Mouse (Mus musculus) right cerebral cortex, postnatal 14 days (tissue): ENCODE data around the gene Lig1.
A peak's percentile ranks its signal among the peaks of the same experiment; 100 is the strongest.
"Not testable (repeated sequence)": the region's sequence is repeated elsewhere in the genome, so short reads cannot be mapped to it uniquely, and the experiment has no call there.

Experiments used
- DNase-seq: peaks from one replicate; pipeline ENCODE4 v3.0.0; 2022

Gene Lig1

DNA sequence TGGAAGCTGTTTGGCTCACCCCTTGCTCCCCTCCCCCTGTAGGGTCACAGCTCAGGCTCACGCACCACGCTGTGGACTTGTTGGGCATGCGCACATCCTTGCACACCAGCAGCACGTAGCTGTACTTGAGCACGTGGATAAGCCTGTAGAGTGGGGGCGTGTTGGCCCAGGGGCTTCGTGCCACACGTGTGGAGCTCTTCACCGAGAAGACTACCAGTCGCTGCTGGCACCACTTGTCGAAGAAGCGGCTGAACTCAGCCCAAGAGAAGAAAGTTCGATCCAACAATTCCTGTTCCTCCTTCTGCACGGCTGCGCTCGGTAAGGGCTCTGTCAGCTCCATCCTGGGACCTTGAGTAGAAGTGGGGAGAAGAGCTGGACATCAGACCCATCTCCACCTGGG, at the start of gene Lig1:
TSS of gene Lig1 (plus strand) at position 203 of the 400 bp plus-strand sequence.
- no peak for DNase-seq

- peak; percentile 55 for DNase-seq
Measured at GRCm38 (mm10) chr7:13260746-13261700, 16.1 kb upstream of the Lig1 start.

- DNase-seq, result no peak
Measured at GRCm38 (mm10) chr7:13263851-13264250, 13.2 kb upstream of the Lig1 start.

DNA sequence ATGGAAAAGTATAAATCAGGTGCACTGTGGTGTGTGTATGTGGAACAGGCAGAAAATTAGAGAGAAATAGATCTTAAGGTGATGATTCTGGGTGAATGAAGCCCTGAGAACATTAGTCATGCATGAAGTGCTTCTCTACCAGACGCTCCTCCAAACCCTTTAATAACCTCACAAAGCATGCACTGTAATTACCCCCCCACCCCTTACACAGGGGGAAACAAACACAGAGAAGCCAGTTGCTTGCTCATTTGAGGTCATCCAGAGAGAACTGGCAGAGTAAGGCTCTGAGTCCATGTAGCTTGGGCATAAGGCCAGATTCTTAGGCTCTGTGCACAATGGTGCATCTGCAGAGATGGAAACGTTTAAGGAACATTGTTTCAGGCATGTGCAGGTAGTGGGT, 12.7 kb upstream of the Lig1 start:
- no peak for DNase-seq

GRCm38 (mm10) chr7:13268749-13269260, 8.3 kb upstream of the Lig1 start:
- DNase-seq, result no peak

- no peak for DNase-seq
Measured at GRCm38 (mm10) chr7:13269394-13269793, 7.7 kb upstream of the Lig1 start.

DNA sequence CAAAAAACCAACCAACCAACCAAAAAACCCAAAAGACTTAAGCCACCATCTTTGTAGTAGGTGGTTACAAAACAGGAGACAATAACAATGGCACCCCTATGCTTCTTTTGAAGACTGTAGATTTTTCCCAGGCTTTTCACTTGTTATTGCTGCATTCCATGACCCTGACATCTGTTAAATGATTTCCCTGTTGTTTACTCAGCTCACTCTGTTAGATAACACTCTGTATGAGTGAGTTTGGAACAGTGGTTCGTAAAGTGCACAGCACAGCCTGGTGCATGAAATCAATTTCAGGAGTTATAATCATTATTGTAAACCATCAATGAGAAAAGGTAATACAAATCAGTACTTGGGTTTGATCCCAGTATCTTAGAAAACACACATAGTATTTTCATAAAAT, 5.4 kb upstream of the Lig1 start:
- no peak for DNase-seq

DNA sequence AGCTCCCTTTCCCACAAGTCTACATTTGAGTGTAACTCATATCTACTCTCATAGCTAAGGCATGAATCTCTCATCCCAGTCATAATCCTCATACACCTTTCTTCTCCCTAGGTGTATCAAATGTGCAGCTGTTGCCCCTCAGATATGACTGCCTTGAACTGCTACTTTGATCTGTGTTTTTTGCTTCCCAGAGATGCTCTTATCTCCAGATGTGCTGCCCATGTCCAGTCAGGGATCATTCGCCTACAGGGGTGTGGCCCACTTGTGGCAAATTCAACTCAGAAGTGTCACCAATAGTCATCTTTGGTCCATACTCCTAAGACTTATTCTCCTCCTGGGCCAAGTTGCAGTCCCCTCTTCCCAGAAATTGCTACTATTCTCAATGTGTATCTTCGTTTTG, 750 bp downstream of the Lig1 start:
- no peak for DNase-seq

- peak; percentile 93 for DNase-seq
Measured at GRCm38 (mm10) chr7:13278308-13278891, 1.3 kb downstream of the Lig1 start, which contains the start of gene Zswim9. Gene Zswim9 (minus strand): TSS chr7:13278721.

DNA sequence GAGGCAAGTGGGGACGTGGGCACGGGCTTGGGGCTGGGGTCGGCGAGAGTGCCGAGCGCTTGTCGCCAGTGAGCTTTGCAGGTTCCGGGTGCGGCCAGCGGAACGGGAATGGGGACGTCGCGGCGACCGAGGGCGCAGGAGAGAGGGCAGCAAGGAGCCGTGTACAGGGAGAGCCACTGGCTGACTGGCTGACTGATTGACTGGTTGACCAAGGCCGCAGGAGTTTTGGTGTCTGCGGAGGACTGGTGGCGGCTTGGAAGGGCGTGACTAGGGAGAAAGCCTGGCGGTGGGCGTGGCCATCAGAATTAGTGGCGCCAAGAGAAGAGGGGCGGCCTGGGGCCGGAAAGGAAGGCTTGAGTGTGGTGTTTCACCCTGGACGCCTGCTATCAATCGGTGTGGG, 1.9 kb downstream of the Lig1 start:
- not testable (repeated sequence) for DNase-seq

DNA sequence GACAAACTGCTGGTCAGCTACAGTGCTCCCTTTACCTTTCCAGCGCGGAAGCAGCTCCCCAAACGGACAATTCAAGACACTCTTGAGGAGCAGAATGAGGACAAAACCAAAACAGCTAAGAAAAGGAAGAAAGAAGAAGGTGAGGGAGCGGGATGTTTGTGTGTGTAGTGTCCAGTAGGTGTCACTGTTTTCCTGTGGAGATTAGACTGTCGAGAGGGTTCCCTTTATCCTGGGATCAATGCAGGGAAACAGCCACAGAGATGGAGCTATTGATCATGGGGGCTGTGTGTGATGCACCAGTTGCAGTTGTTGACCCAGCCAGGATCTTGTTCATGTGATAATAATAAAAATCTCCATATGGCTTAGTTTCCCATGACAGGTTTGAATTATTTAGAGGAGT, 11.5 kb downstream of the Lig1 start:
- DNase-seq, result peak; percentile 20

- DNase-seq, result no peak
Measured at GRCm38 (mm10) chr7:13290041-13290675, 13.1 kb downstream of the Lig1 start.

DNA sequence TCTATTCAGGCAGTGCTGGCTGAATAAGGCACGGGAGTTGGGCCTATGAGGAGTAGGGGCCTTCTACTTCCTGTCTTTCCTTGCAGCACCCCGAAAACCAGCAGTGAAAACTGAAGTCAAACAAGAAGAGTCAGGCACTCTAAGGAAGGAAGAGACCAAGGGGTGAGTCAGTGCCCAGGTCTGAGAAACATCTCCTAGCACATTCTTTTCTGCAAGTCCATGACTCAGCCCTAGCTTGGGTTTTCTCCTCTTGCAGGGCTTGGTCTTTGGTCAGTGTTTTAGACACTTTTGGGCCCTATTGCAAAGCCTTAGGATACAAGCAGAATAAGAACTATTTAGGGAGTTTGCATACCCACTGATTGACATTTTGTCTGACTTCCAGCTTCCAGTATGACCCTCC, 14.3 kb downstream of the Lig1 start:
- DNase-seq, result no peak

DNA sequence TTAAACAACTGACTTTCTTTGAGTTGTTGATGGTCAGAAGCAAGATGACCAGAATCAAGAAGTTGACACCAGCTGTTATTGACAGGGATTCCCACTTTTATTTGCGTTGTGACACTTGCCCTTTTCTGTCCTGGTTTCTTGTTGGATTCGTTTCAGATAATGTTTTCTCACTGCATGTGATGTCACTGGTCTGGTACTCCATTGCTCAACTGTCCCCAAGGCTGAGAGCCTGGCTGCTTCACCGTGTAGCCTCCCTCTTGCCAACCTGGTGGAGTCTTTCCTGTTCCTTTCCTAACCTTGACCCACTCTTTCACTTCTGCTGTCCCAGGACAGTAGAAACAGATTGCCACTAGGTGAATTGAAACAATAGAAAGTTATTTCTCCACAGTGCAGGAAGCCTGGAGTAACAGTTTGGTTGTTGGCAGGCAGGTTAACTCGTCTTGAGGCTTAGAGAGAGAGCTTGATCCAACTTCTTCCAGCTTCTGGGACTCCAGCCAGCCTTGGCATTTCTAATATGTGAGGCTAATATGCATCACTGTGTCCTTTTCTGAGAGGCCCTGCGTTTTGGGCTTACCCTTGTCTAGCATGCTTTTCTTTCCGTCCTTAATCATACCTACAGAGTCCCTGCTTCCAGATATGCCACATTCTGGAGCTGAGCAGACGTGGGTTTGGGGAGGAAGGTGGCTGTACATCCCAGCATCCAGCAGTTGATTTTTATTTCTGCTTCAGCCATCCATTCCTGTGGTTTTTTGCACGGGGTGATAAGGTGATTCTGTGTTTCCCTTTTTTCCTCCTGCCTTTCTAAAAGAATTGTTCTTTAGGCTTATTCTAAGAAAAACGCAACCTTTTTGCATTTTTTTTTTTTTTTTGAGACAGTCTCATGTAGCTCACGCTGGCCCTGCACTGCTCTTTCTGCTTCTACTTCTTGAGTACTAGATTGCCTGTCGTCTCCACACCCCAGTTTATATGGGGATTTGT, 17.1 kb downstream of the Lig1 start:
- DNase-seq, result no peak

- DNase-seq, result no peak
Measured at GRCm38 (mm10) chr7:13295256-13295655, 18.2 kb downstream of the Lig1 start.

DNA sequence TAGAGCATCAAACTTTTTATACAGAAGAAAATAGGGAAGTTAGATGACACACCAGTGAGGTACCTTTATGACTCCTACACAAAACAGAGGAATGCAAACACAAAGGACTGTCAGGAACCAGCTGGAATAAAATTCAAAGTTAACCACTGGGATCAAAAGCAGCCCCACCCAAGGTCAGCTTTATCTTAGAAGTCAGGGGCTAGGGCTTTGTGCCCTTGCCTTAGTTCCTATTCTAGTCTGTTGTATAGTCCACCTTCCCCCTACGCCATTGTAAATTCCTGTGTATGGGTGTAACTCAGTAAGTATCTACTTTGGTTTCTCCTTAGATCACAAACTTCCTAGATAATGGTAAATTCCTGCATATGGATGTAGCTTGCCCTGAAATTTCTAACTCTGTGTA, 20.6 kb downstream of the Lig1 start:
- no peak for DNase-seq

GRCm38 (mm10) chr7:13298821-13299220, 21.7 kb downstream of the Lig1 start:
- DNase-seq, result no peak

DNA sequence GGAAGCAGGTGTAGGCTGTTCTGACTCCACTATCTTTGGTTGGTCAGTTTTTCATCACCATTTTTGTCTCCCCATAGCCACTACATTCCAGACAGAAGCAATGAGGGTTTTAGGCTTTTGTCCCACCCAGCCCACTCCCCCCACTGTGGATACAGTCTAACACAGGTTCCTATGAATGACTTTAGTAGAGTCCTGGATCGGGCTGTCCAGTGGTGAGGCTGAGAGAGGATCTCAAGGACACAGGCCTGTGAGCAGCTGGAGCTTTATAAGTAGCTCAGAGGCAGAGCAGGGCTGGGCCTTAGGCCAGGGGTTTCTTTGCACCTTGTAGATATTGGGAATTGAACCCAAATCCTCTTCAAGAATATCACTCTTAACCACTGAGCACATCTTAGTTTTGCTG, 24.6 kb downstream of the Lig1 start:
- no peak for DNase-seq

DNA sequence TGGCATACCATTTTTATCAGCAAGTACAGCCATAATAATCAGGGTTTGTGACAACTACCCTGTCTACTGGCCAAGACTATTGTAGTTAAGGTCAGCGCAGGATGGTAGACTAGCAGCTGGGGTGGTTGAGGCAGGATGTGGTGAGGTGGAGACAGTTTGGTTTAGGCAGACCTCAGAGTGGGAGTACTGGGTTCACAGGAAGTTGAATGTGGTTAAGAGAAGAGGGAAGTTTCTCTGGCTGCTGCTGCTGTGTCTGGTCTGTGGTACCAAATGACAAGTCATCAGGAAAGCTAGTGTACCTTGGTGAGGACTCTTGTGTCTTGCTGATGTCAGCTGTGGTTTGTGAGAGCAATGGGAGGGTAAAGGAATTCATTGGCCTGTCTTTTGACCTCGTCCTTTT, 25.7 kb downstream of the Lig1 start:
- no peak for DNase-seq

DNA sequence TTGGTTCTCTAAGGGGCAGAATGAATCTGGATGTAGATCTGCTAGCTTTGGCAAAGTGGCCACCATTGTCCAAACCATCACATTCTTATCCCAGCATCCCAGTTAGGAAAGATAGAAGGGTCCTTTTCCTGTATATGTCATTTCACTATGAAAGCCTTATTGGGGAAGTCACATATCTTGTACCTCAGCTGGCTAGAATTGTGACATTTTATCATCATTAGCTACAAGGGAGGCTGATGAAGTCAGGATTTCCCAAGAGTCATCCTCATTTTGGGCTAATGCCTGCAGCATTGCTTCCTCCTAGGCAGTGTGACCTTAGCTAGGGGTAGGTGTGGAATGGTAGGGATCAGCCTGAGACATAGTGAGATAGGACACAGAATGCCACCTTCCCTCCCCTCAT, 26.3 kb downstream of the Lig1 start:
- no peak for DNase-seq

DNA sequence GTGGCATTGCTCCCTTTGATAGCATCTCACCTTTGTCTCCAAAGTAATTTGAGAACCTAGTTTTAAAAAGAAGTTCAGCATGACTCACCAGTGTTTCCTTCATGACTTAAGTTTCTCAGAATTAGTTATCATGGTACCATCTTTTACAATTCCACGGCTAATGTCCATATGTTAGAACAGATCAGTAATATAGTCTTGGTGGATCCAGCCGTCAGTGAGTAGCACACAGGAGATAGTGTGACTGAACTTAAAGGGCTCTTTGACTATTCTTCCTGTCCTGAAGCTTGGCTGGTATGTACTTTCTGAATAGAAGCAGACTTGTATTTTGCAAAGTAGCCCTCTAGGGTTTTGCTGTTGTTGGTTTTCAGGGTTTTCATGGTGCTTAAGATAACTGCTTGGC, 32.3 kb downstream of the Lig1 start:
- DNase-seq, result no peak

DNA sequence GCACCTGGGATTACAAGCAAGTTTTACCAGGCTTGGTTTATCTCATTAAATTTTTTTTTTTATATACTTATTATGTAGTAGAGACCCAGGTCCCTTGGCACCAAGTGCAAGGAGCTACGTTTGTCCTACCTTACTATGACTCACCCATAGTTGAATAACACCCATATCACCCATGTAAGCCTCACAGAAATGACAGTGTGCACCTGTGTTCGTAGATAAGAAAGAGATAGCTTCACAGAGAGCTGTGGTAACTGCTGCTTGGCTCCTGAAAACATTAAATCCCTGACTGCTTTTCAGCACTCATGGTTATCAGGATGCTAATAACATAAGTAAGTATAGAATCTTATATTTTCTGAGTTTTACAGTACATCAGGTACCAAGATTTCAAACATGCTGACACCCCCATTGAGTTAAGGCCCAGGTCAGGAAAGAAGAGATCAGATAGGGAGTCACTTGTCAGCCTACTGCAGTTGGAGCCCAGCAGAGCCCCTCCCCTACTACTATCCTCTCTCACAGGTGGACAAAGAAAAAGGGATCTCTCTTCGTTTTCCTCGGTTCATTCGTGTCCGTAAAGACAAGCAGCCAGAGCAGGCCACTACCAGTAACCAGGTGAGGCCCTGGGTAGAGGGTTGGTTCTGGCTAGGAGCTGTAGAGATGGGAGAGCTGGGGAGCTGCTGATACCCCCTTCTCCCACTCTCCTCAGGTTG, 33.6 kb downstream of the Lig1 start:
- DNase-seq, result no peak
